In genomic region chr3:133347535-133347934, GRCm38 (mm10) we compare ENCODE assay signal across 17 mouse cellular contexts. TPM values are rescaled to one million over a fixed set of nuclear protein-coding genes. Genes with fewer than 3 reads are reported as not detected.
DNase-seq lines count a peak whose midpoint lies in the region; ATAC-seq and TF ChIP-seq lines count a peak whose summit lies in the region.
"Had no signal": no experiment of that assay in that cellular context is flagged by ENCODE, and none has a peak within 500 bp of the region (broad histone marks: within the 10 kb centered on the region; RNA-seq: fewer than 3 reads in every experiment).

No protein-coding gene starts in this region.

- no peaks in the 10 kb centered on the region for H3K27me3 ChIP-seq in intestine, embryonic 15.5 days (replicated peaks)
- no peaks in the 10 kb centered on the region for H3K27me3 ChIP-seq in intestine, postnatal 0 days (replicated peaks; ENCODE audit: control insufficient read depth, insufficient read depth, low read length)
- no peaks in the 10 kb centered on the region for H3K27me3 ChIP-seq in lung, embryonic 16.5 days (ENCODE audit: control insufficient read depth, insufficient read depth, low read depth, low read length)
- H3K27me3 ChIP-seq: embryonic facial prominence, embryonic 15.5 days had no signal

- 57% methylated on average over 7 of the region's 7 CpGs for WGBS in intestine, embryonic 15.5 days
- 71% methylated on average over 7 of the region's 7 CpGs for WGBS in intestine, postnatal 0 days
- WGBS in lung, embryonic 16.5 days = 49% methylated on average over 7 of the region's 7 CpGs

- peaks cover 4% of the 10 kb centered on the region; the same call in 1 of the 2 replicates for H3K36me3 ChIP-seq in intestine, embryonic 15.5 days
- H3K36me3 ChIP-seq in intestine, postnatal 0 days (ENCODE audit: control insufficient read depth, insufficient read depth) = peaks cover 17% of the 10 kb centered on the region; the same call in 1 of the 2 replicates
- H3K36me3 ChIP-seq in lung, embryonic 16.5 days (ENCODE audit: control insufficient read depth, insufficient read depth, low read length) = no peaks in the 10 kb centered on the region

- no peak overlapping the region for H3K9ac ChIP-seq in intestine, embryonic 15.5 days
- H3K9ac ChIP-seq in intestine, postnatal 0 days (ENCODE audit: low read depth, low read length) = no peak overlapping the region
- no peak overlapping the region for H3K9ac ChIP-seq in lung, embryonic 16.5 days (ENCODE audit: low read length)
- H3K9ac ChIP-seq: embryonic facial prominence, embryonic 15.5 days had no signal

- no peak overlapping the region for H3K4me2 ChIP-seq in intestine, embryonic 15.5 days (replicated peaks)
- no peak overlapping the region for H3K4me2 ChIP-seq in intestine, postnatal 0 days (replicated peaks; ENCODE audit: low read depth)
- no peak overlapping the region for H3K4me2 ChIP-seq in lung, embryonic 16.5 days (ENCODE audit: low read depth, low read length)
- H3K4me2 ChIP-seq: embryonic facial prominence, embryonic 15.5 days; heart, embryonic 11.5 days had no signal

- no peak overlapping the region for H3K4me3 ChIP-seq in intestine, embryonic 15.5 days (replicated peaks)
- no peak overlapping the region for H3K4me3 ChIP-seq in intestine, postnatal 0 days (ENCODE audit: low read depth, low read length)
- no peak overlapping the region for H3K4me3 ChIP-seq in lung, embryonic 16.5 days (ENCODE audit: low read length)
- H3K4me3 ChIP-seq: embryonic facial prominence, embryonic 15.5 days; forebrain, embryonic 10.5 days had no signal

- no peak overlapping the region for H3K27ac ChIP-seq in intestine, embryonic 15.5 days
- no peak overlapping the region for H3K27ac ChIP-seq in intestine, postnatal 0 days (ENCODE audit: low read depth, low read length)
- no peak overlapping the region for H3K27ac ChIP-seq in lung, embryonic 16.5 days (ENCODE audit: low read length)
- H3K27ac ChIP-seq: embryonic facial prominence, embryonic 15.5 days; forebrain, embryonic 10.5 days had no signal

- DNase-seq in adrenal gland, postnatal 10 days = peak; percentile 16
- DNase-seq in adrenal gland, adult (ENCODE audit: inconsistent age in 2 of 2, low spot score in 1 of 2) = no peak
- DNase-seq in lung, postnatal 36 days = no peak
- no peak for DNase-seq in ovary, postnatal 10 days (ENCODE audit: low spot score)
- no peak for DNase-seq in layer of hippocampus, postnatal 36 days
- DNase-seq: adrenal gland, adult 8-10 months; cerebellum, adult 2 months; layer of hippocampus, adult 9-11 months; right cerebral cortex, adult 18-20 months; spleen, adult 18-20 months had no signal

- TF ChIP-seq CTCF in intestine, postnatal 0 days (IDR thresholded peaks at IDR 0.05; ENCODE audit: low read depth) = no peak

- no peaks in the 10 kb centered on the region for H3K9me3 ChIP-seq in intestine, embryonic 15.5 days
- H3K9me3 ChIP-seq in intestine, postnatal 0 days (ENCODE audit: control insufficient read depth) = no peaks in the 10 kb centered on the region
- no peaks in the 10 kb centered on the region for H3K9me3 ChIP-seq in lung, embryonic 16.5 days (ENCODE audit: control insufficient read depth, low read length)
- H3K9me3 ChIP-seq: embryonic facial prominence, embryonic 15.5 days; forebrain, embryonic 10.5 days had no signal

- peak; percentile 62 for ATAC-seq in intestine, embryonic 15.5 days
- ATAC-seq in intestine, postnatal 0 days = no peak
- peak; percentile 87 for ATAC-seq in lung, embryonic 16.5 days (ENCODE audit: low read depth)
- ATAC-seq: hindbrain, embryonic 16.5 days had no signal

- no peaks in the 10 kb centered on the region for H3K4me1 ChIP-seq in intestine, embryonic 15.5 days (replicated peaks)
- no peaks in the 10 kb centered on the region for H3K4me1 ChIP-seq in intestine, postnatal 0 days (replicated peaks; ENCODE audit: control insufficient read depth, insufficient read depth, low read length)
- no peaks in the 10 kb centered on the region for H3K4me1 ChIP-seq in lung, embryonic 16.5 days (replicated peaks; ENCODE audit: control insufficient read depth, insufficient read depth, low read length)
- H3K4me1 ChIP-seq: embryonic facial prominence, embryonic 15.5 days; forebrain, embryonic 10.5 days had no signal

RNA-seq across cellular contexts. Expression of gene Ppa2, which starts 37.6 kb away (rescaled TPM):
- total RNA-seq in adrenal gland, postnatal 10 days (2021) = 10 to 100 TPM; 82.8 to 91.9 TPM
- 132 and 135 TPM in 2 replicates for polyA plus RNA-seq in intestine, embryonic 15.5 days (2015; fragmentation: Nextera tagmentation; extraction: Ambion mirVana)
- 111 and 115 TPM in 2 replicates for polyA plus RNA-seq in intestine, postnatal 0 days (2015; fragmentation: Nextera tagmentation; extraction: Ambion mirVana)
- 111 and 113 TPM in 2 replicates for polyA plus RNA-seq in lung, embryonic 16.5 days (2015; fragmentation: Nextera tagmentation; extraction: Ambion mirVana)
- total RNA-seq in layer of hippocampus, postnatal 36 days (2021) = 10 to 100 TPM; 45.7 to 53.0 TPM
